Mouse (Mus musculus) kidney, adult 2 months (tissue): ENCODE measurements around the gene Znrf2. TPM values are rescaled to one million over a fixed set of nuclear protein-coding genes. Genes with fewer than 3 reads are reported as not detected.

Source experiments
- DNase-seq: peaks from one replicate; pipeline ENCODE4 v3.0.0; 2021
- H3K27ac ChIP-seq: fragments of 200-500 bp; 2 replicates; pipeline ENCODE4 v1.5.1; 2012; ENCODE audit warnings: low read depth, low read length, control low read depth, inconsistent platforms; ENCODE audit not compliant: insufficient read depth
- H3K27me3 ChIP-seq: fragments of 200-500 bp; replicated peaks from 2 replicates; pipeline ENCODE4 v1.6.1; 2012; ENCODE audit warnings: mild to moderate bottlenecking, moderate library complexity, low read length, inconsistent platforms; ENCODE audit not compliant: control insufficient read depth, insufficient read depth
- H3K36me3 ChIP-seq: fragments of 200-500 bp; 2 replicates; pipeline ENCODE4 v1.6.1; 2012; ENCODE audit warnings: mild to moderate bottlenecking, moderate library complexity, low read length, inconsistent platforms; ENCODE audit not compliant: control insufficient read depth, insufficient read depth
- H3K4me1 ChIP-seq: fragments of 200-500 bp; 2 replicates; pipeline ENCODE4 v1.6.1; 2011; ENCODE audit warnings: low read length; ENCODE audit not compliant: control insufficient read depth, insufficient read depth
- H3K4me3 ChIP-seq: fragments of 200-500 bp; 2 replicates; pipeline ENCODE4 v1.5.1; 2011; ENCODE audit warnings: mild to moderate bottlenecking, low read depth, low read length, control low read depth; ENCODE audit not compliant: insufficient read depth
- CTCF ChIP-seq: fragments of 200-500 bp; conservative IDR thresholded peaks from 2 replicates; pipeline ENCODE4 v1.5.1; 2011; ENCODE audit warnings: low read depth, mild to moderate bottlenecking, control low read depth, low read length, moderate library complexity, mixed read lengths; ENCODE audit not compliant: insufficient read depth, insufficient read length
- POLR2A ChIP-seq: fragments of 200-500 bp; IDR thresholded peaks from one replicate; pipeline ENCODE4 v1.6.1; 2011; ENCODE audit warnings: low read depth, low read length, control low read depth
- WGBS: fragments of 180-500 bp; shearing (Covaris S2); methylation state at CpG from one replicate; pipeline ENCODE4 v1.1.7; 2018; 5-methylcytosine and 5-hydroxymethylcytosine counted together
- polyA plus RNA-seq: library from polyadenylated mRNA; depleted of rRNA; stranded (reverse); fragments of >200 nt; gene quantifications from 2 replicates; pipeline ENCODE4 v1.2.3, GENCODE M21; 2012; rRNA removed

Gene Znrf2
- polyA plus RNA-seq, 1 experiment: 18.1 TPM

GRCm38 (mm10) chr6:54933216-54933615 lies 116.5 kb downstream of the Znrf2 start:
- TF ChIP-seq POLR2A (no peak), CTCF (no peak)
- DNase-seq: no peak
- H3K4me1 ChIP-seq: no peaks in the 10 kb centered on the region
- no peak overlapping the region for H3K4me3 ChIP-seq
- no peaks in the 10 kb centered on the region for H3K36me3 ChIP-seq
- no peaks in the 10 kb centered on the region for H3K27me3 ChIP-seq
- H3K27ac ChIP-seq: peak overlapping the region; percentile 6; the same call in 1 of the 2 replicates
- 81% methylated on average over 5 of the region's 5 CpGs for WGBS

GRCm38 (mm10) chr6:54933866-54934265 lies 117.2 kb downstream of the Znrf2 start:
- WGBS: 74% methylated on average over 3 of the region's 3 CpGs
- peak overlapping the region; percentile 33; the same call in 1 of the 2 replicates for H3K27ac ChIP-seq
- H3K4me3 ChIP-seq: no peak overlapping the region
- TF ChIP-seq CTCF (no peak), POLR2A (no peak)
- peak; percentile 58 for DNase-seq
- H3K27me3 ChIP-seq: no peaks in the 10 kb centered on the region
- H3K36me3 ChIP-seq: no peaks in the 10 kb centered on the region
- H3K4me1 ChIP-seq: no peaks in the 10 kb centered on the region

GRCm38 (mm10) chr6:54934313-54934712 lies 117.6 kb downstream of the Znrf2 start:
- no peaks in the 10 kb centered on the region for H3K36me3 ChIP-seq
- TF ChIP-seq POLR2A: no peak
- no peak for TF ChIP-seq CTCF
- no peaks in the 10 kb centered on the region for H3K27me3 ChIP-seq
- H3K4me3 ChIP-seq: no peak overlapping the region
- WGBS: 86% methylated on average over 8 of the region's 8 CpGs
- no peaks in the 10 kb centered on the region for H3K4me1 ChIP-seq
- DNase-seq: no peak
- peak overlapping the region; percentile 33; the same call in 1 of the 2 replicates for H3K27ac ChIP-seq

GRCm38 (mm10) chr6:54934930-54935329 lies 118.2 kb downstream of the Znrf2 start:
- no peak for TF ChIP-seq CTCF
- TF ChIP-seq POLR2A: no peak
- no peak for DNase-seq
- 83% methylated on average over 5 of the region's 5 CpGs for WGBS
- H3K27ac ChIP-seq: no peak overlapping the region
- no peaks in the 10 kb centered on the region for H3K36me3 ChIP-seq
- no peak overlapping the region for H3K4me3 ChIP-seq
- H3K4me1 ChIP-seq: no peaks in the 10 kb centered on the region
- H3K27me3 ChIP-seq: no peaks in the 10 kb centered on the region

GRCm38 (mm10) chr6:54936496-54936895 lies 119.8 kb downstream of the Znrf2 start:
- no peak overlapping the region for H3K4me3 ChIP-seq
- H3K36me3 ChIP-seq: no peaks in the 10 kb centered on the region
- H3K27ac ChIP-seq: no peak overlapping the region
- WGBS: 75% methylated on average over 2 of the region's 2 CpGs
- DNase-seq: no peak
- no peaks in the 10 kb centered on the region for H3K27me3 ChIP-seq
- TF ChIP-seq POLR2A (no peak), CTCF (no peak)
- no peaks in the 10 kb centered on the region for H3K4me1 ChIP-seq

- TF ChIP-seq CTCF (no peak), POLR2A (no peak)
- 49% methylated on average over 4 of the region's 4 CpGs for whole genome bisulfite sequencing
- H3K36me3 ChIP-seq: peaks cover 3% of the 10 kb centered on the region
- no peaks in the 10 kb centered on the region for H3K27me3 ChIP-seq
- DNase-seq: peak; percentile 79
- peak overlapping the region; percentile 25; the same call in 1 of the 2 replicates for H3K27ac ChIP-seq
- H3K4me3 ChIP-seq: no peak overlapping the region
- no peaks in the 10 kb centered on the region for H3K4me1 ChIP-seq
Measured at GRCm38 (mm10) chr6:54939631-54940030, 122.9 kb downstream of the Znrf2 start.

GRCm38 (mm10) chr6:54940126-54940525 lies 123.4 kb downstream of the Znrf2 start:
- 71% methylated on average over 7 of the region's 7 CpGs for WGBS
- Histone ChIP-seq H3K27ac (peak overlapping the region; percentile 13; the same call in 1 of the 2 replicates), H3K36me3 (peaks cover 3% of the 10 kb centered on the region), H3K4me1 (no peaks in the 10 kb centered on the region), H3K4me3 (no peak overlapping the region), H3K27me3 (no peaks in the 10 kb centered on the region)
- TF ChIP-seq POLR2A: no peak
- peak; percentile 26 for DNase-seq

- WGBS: 94% methylated on average over 6 of the region's 6 CpGs
- DNase-seq: no peak
- no peak overlapping the region for H3K27ac ChIP-seq
- TF ChIP-seq POLR2A: no peak
- no peak for TF ChIP-seq CTCF
- no peak overlapping the region for H3K4me3 ChIP-seq
- no peaks in the 10 kb centered on the region for H3K27me3 ChIP-seq
- H3K4me1 ChIP-seq: no peaks in the 10 kb centered on the region
- H3K36me3 ChIP-seq: peaks cover 3% of the 10 kb centered on the region
Measured at GRCm38 (mm10) chr6:54941149-54941548, 124.4 kb downstream of the Znrf2 start.

Other genes starting within 250 kb of the Znrf2 start
- gene Plekha8, start 221.8 kb upstream of the Znrf2 start, polyA plus RNA-seq: 6.2 and 6.5 TPM in 2 replicates
- 3.7 and 4.5 TPM in 2 replicates for gene Fkbp14, start 219.6 kb upstream of the Znrf2 start, polyA plus RNA-seq
- gene Mturn, start 135.3 kb upstream of the Znrf2 start, polyA plus RNA-seq: 23.9 and 25.9 TPM in 2 replicates
- 14.0 and 18.7 TPM in 2 replicates for gene Nod1, start 155.7 kb downstream of the Znrf2 start, polyA plus RNA-seq
- gene Ggct, start 176.0 kb downstream of the Znrf2 start, polyA plus RNA-seq: 13.5 and 15.9 TPM in 2 replicates
- gene Gars, start 221.1 kb downstream of the Znrf2 start, polyA plus RNA-seq: 31.4 and 35.9 TPM in 2 replicates